Mouse (Mus musculus) heart, embryonic 16.5 days (tissue): ENCODE results near the gene Higd1a. TPM values are rescaled to one million over a fixed set of nuclear protein-coding genes. Genes with fewer than 3 reads are reported as not detected.

Source experiments
- polyA plus RNA-seq: library from polyadenylated mRNA; unstranded; fragments of >200 nt; fragmentation: Nextera tagmentation; extraction: Ambion mirVana; gene quantifications from 2 replicates; pipeline ENCODE4 v1.2.1, GENCODE M21; 2015

Higd1a gene
- polyA plus RNA-seq, 1 experiment from 2014 or later = 214 TPM

Other genes starting within 250 kb of the Higd1a start
- gene Lyzl4, start 216.3 kb downstream of the Higd1a start, polyA plus RNA-seq = 0.29 TPM in 1 of 2 replicates, not detected in the other
- 0.22 and 0.45 TPM in 2 replicates for gene Vipr1, start 215.6 kb downstream of the Higd1a start, polyA plus RNA-seq
- 5.3 and 5.4 TPM in 2 replicates for gene Sec22c, start 152.9 kb downstream of the Higd1a start, polyA plus RNA-seq
- 172 and 177 TPM in 2 replicates for gene Ss18l2, start 148.0 kb downstream of the Higd1a start, polyA plus RNA-seq
- gene Nktr, start 139.2 kb downstream of the Higd1a start, polyA plus RNA-seq = 42.5 and 45.3 TPM in 2 replicates
- gene Zfp651, start 99.0 kb downstream of the Higd1a start, polyA plus RNA-seq = 15.8 and 21.3 TPM in 2 replicates
- gene Klhl40, start 80.8 kb downstream of the Higd1a start, polyA plus RNA-seq = 6.5 and 6.8 TPM in 2 replicates
- gene Hhatl, start 65.9 kb downstream of the Higd1a start, polyA plus RNA-seq = 23.8 and 25.3 TPM in 2 replicates
- gene Ccdc13, start 18.9 kb downstream of the Higd1a start, polyA plus RNA-seq = 0.34 and 0.42 TPM in 2 replicates
- 2.1 and 2.2 TPM in 2 replicates for gene Ackr2, start 40.0 kb upstream of the Higd1a start, polyA plus RNA-seq
- 0.13 TPM in 1 of 2 replicates, not detected in the other for gene Cyp8b1, start 57.9 kb upstream of the Higd1a start, polyA plus RNA-seq
- gene Fam198a, start 92.6 kb upstream of the Higd1a start, polyA plus RNA-seq = 1.6 and 1.8 TPM in 2 replicates
- 12.5 and 13.0 TPM in 2 replicates for gene Pomgnt2, start 138.7 kb upstream of the Higd1a start, polyA plus RNA-seq